Mouse (Mus musculus): Measurements from ENCODE around the gene Ppp2r2c.

DNA sequence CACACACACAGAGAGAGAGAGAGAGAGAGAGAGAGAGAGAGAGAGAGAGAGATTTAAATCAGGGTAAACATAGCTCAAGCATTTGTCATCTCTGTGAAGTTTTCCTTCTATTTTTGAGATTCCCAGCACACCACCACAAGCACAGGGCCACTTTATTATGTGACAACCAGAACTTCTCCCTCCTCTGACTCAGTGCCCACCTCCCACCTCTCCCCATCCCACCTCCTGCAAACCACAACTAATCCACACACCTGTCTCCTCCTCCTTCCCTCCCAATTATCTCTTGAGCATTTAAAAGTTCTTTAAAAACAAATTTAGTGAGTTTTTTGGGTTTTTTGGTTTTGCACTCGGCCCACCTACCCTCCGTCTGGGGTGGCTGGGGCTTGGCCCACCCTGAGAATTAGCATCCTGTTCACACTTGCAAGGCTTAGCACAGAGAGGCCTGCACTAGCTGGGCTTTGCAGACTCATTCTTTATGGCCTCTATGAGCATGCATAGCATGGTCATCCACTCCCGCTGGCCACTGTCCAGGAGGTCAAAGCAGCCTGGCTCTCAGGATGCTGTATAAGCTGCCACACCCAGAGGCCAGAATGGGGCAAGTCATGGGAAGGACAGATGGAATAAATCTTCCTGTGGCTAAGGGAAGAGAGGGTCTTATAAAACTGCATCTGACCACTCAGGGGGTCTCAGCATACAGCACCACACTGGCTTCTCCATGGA, 122.5 kb downstream of the Ppp2r2c start:
- TF ChIP-seq CTCF (IDR thresholded peaks at IDR 0.05; ENCODE audit: control insufficient read depth, insufficient read depth, low read length) (no peak), POLR2A (IDR thresholded peaks at IDR 0.05; ENCODE audit: borderline replicate concordance, control insufficient read depth, low read depth, low read length) (no peak)
